Mouse (Mus musculus) liver, postnatal 0 days (tissue): ENCODE results near the gene Gm3002. TPM values are rescaled to one million over a fixed set of nuclear protein-coding genes. Genes with fewer than 3 reads are reported as not detected.
"Not testable (repeated sequence)": the region's sequence is repeated elsewhere in the genome, so short reads cannot be mapped to it uniquely, and the experiment has no call there.

Experiments
- ATAC-seq: fragments of 200-750 bp; cut with Nextera tagmentation; 2 replicates; pipeline ENCODE4 v1.8.0; 2017; ENCODE audit warnings: mild to moderate bottlenecking, moderate library complexity
- DNase-seq: peaks from one replicate; pipeline ENCODE4 v3.0.0-alpha.2; 2016
- H3K27ac ChIP-seq: fragments of 300-500 bp; sonication (generic); 2 replicates; pipeline ENCODE4 v1.5.1; 2014; ENCODE audit warnings: antibody characterized with exemption, moderate library complexity, mild to moderate bottlenecking, low read depth
- H3K27me3 ChIP-seq: fragments of 300-500 bp; sonication (generic); 2 replicates; pipeline ENCODE4 v1.6.1; 2014; ENCODE audit warnings: low read length, control low read depth, mixed read lengths; ENCODE audit not compliant: insufficient read depth
- H3K36me3 ChIP-seq: fragments of 300-500 bp; sonication (generic); replicated peaks from 2 replicates; pipeline ENCODE4 v1.6.1; 2014; ENCODE audit warnings: mild to moderate bottlenecking, control low read depth, low read length, moderate library complexity, mixed read lengths; ENCODE audit not compliant: insufficient read depth
- H3K4me1 ChIP-seq: fragments of 300-500 bp; sonication (generic); 2 replicates; pipeline ENCODE4 v1.6.1; 2014; ENCODE audit warnings: antibody characterized with exemption, mild to moderate bottlenecking, control low read depth; ENCODE audit not compliant: insufficient read depth
- H3K4me2 ChIP-seq: fragments of 300-500 bp; sonication (generic); 2 replicates; pipeline ENCODE4 v1.6.1; 2014; ENCODE audit warnings: low read depth, mild to moderate bottlenecking, low read length, moderate library complexity, mixed read lengths
- H3K4me3 ChIP-seq: fragments of 300-500 bp; sonication (generic); 2 replicates; pipeline ENCODE4 v1.5.1; 2014; ENCODE audit warnings: low read depth, low read length
- H3K9ac ChIP-seq: fragments of 300-500 bp; sonication (generic); replicated peaks from 2 replicates; pipeline ENCODE4 v1.6.1; 2014; ENCODE audit warnings: mild to moderate bottlenecking, moderate library complexity
- H3K9me3 ChIP-seq: fragments of 300-500 bp; sonication (generic); 2 replicates; pipeline ENCODE4 v1.6.1; 2016; ENCODE audit warnings: mild to moderate bottlenecking, control low read depth, low read length, mixed read lengths
- WGBS: fragments of 180-500 bp; shearing (Covaris S2); extraction: QIAGEN DNeasy Blood & Tissue Kit; methylation state at CpG from one replicate; pipeline ENCODE4 v1.1.7; 2014; ENCODE audit not compliant: insufficient replicate concordance; 5-methylcytosine and 5-hydroxymethylcytosine counted together
- polyA plus RNA-seq: library from polyadenylated mRNA; unstranded; fragments of >200 nt; fragmentation: Nextera tagmentation; extraction: Ambion mirVana; gene quantifications from 2 replicates; pipeline ENCODE4 v1.2.1, GENCODE M21; 2015

Gm3002 gene
- not detected in 2 replicates for polyA plus RNA-seq

GRCm38 (mm10) chr14:3809774-3810173 lies at the start of gene Gm3002:
Gene Gm3002, plus strand, starts transcription at chr14:3810074.
- WGBS: no CpG with 5 or more reads among the region's 31 CpGs
- ATAC-seq: not testable (repeated sequence)

GRCm38 (mm10) chr14:3845945-3846344 lies 36.1 kb downstream of the Gm3002 start, which contains the start of gene Gm3033:
Gene Gm3033, plus strand, starts transcription at chr14:3846245.
- H3K27me3 ChIP-seq, H3K4me2 ChIP-seq, H3K9ac ChIP-seq, H3K27ac ChIP-seq, ATAC-seq, DNase-seq, H3K4me3 ChIP-seq, H3K36me3 ChIP-seq, H3K9me3 ChIP-seq, H3K4me1 ChIP-seq: not testable (repeated sequence)
- no CpG with 5 or more reads among the region's 2 CpGs for WGBS

More at GRCm38 (mm10) chr14:3809774-3810173, at the start of gene Gm3002:
- H3K36me3 ChIP-seq, H3K27me3 ChIP-seq, DNase-seq, H3K4me3 ChIP-seq, H3K27ac ChIP-seq, H3K9ac ChIP-seq, H3K9me3 ChIP-seq, H3K4me1 ChIP-seq, H3K4me2 ChIP-seq: not testable (repeated sequence)

- ATAC-seq, DNase-seq, H3K4me3 ChIP-seq, H3K36me3 ChIP-seq, H3K27me3 ChIP-seq, H3K9me3 ChIP-seq, H3K27ac ChIP-seq, H3K4me2 ChIP-seq, H3K9ac ChIP-seq, H3K4me1 ChIP-seq: not testable (repeated sequence)
- WGBS: no CpG with 5 or more reads among the region's 1 CpGs
Observed at GRCm38 (mm10) chr14:3883872-3884271, 74.0 kb downstream of the Gm3002 start, which contains the start of gene Gm2916. Gene Gm2916, plus strand, starts transcription at chr14:3884172.

- not testable (repeated sequence) for H3K9ac ChIP-seq, ATAC-seq, H3K9me3 ChIP-seq, H3K27ac ChIP-seq, H3K4me1 ChIP-seq, H3K27me3 ChIP-seq, H3K36me3 ChIP-seq, H3K4me2 ChIP-seq, H3K4me3 ChIP-seq, DNase-seq
- no CpG with 5 or more reads among the region's 2 CpGs for WGBS
Observed at GRCm38 (mm10) chr14:3931456-3931855, 121.6 kb downstream of the Gm3002 start, which contains the start of gene Gm3029. Gene Gm3029, plus strand, starts transcription at chr14:3931756.

GRCm38 (mm10) chr14:3963247-3963646 lies 153.4 kb downstream of the Gm3002 start, which contains the start of gene Gm3095:
Gene Gm3095, plus strand, starts transcription at chr14:3963547.
- WGBS: no CpG with 5 or more reads among the region's 2 CpGs
- DNase-seq, H3K9me3 ChIP-seq, H3K9ac ChIP-seq, H3K4me1 ChIP-seq, H3K36me3 ChIP-seq, ATAC-seq, H3K4me3 ChIP-seq, H3K27me3 ChIP-seq, H3K27ac ChIP-seq, H3K4me2 ChIP-seq: not testable (repeated sequence)

GRCm38 (mm10) chr14:3998094-3998493 lies 188.2 kb downstream of the Gm3002 start, which contains the start of gene Gm3099:
Gene Gm3099, plus strand, starts transcription at chr14:3998394.
- not testable (repeated sequence) for H3K27ac ChIP-seq, H3K36me3 ChIP-seq, ATAC-seq, H3K9me3 ChIP-seq, H3K4me1 ChIP-seq, DNase-seq, H3K4me3 ChIP-seq, H3K9ac ChIP-seq, H3K27me3 ChIP-seq, H3K4me2 ChIP-seq
- WGBS: no CpG with 5 or more reads among the region's 3 CpGs

Other genes starting within 250 kb of the Gm3002 start
- gene Gm3012, start 175.6 kb upstream of the Gm3002 start, polyA plus RNA-seq: not detected in 2 replicates
- gene Gm3020, start 158.0 kb upstream of the Gm3002 start, polyA plus RNA-seq: not detected in 2 replicates
- not detected in 2 replicates for gene Gm3043, start 121.3 kb upstream of the Gm3002 start, polyA plus RNA-seq
- not detected in 2 replicates for gene Gm3033, start 36.2 kb downstream of the Gm3002 start, polyA plus RNA-seq
- gene Gm2916, start 74.1 kb downstream of the Gm3002 start, polyA plus RNA-seq: not detected in 2 replicates
- not detected in 2 replicates for gene Gm3029, start 121.7 kb downstream of the Gm3002 start, polyA plus RNA-seq
- not detected in 2 replicates for gene Gm3095, start 153.5 kb downstream of the Gm3002 start, polyA plus RNA-seq
- not detected in 2 replicates for gene Gm3099, start 188.3 kb downstream of the Gm3002 start, polyA plus RNA-seq
- gene Gm5796, start 213.9 kb downstream of the Gm3002 start, polyA plus RNA-seq: not detected in 2 replicates